Mouse (Mus musculus): ENCODE measurements at regions not wholly inside any gene's neighbourhood (a gene's known extent, or its start where the extent isn't known, plus 50 kb on each side); places are given as distances from the start of the nearest gene placed in this dataset.
A peak's percentile ranks its signal among the peaks of the same experiment; 100 is the strongest.
"Not testable (repeated sequence)": the region's sequence is repeated elsewhere in the genome, so short reads cannot be mapped to it uniquely, and the experiment has no call there.

DNA sequence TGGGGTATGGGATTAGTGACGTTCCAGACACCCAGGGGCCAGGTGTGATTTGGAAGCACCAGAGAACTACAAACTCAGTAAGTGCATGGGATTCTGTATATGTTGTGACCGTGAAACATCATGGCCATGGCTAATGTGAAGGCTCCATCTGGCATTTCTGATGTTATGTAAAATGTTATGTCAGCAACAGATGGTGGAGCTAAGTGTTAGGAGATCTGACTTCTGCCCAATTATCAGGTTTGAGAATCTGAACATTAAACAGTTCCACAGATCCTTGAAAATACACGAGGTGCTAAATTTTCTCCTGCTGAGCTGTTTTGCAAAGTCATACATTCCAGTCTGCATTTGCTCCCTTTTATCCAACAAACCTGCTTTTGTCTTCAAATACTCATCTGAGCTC is 223.6 kb upstream of the Egfl6 start:
- peaks cover 10% of the 10 kb centered on the region; the same call in 1 of the 2 replicates for H3K27me3 ChIP-seq
- no peak for ATAC-seq (ENCODE audit: insufficient number of reproducible peaks, low FRiP score, low TSS enrichment, low read depth)
- no peak overlapping the region for H3K4me3 ChIP-seq
- H3K9ac ChIP-seq, result no peak overlapping the region
- H3K27ac ChIP-seq, result no peak overlapping the region
- H3K4me2 ChIP-seq, result no peak overlapping the region
- H3K9me3 ChIP-seq, result no peaks in the 10 kb centered on the region
- H3K36me3 ChIP-seq, result no peaks in the 10 kb centered on the region
- 47% methylated on average over 3 of the region's 3 CpGs for WGBS
- H3K4me1 ChIP-seq, result no peaks in the 10 kb centered on the region

- Histone ChIP-seq H3K27ac (no peak overlapping the region), H3K9ac (no peak overlapping the region), H3K9me3 (no peaks in the 10 kb centered on the region), H3K4me1 (no peaks in the 10 kb centered on the region), H3K4me2 (no peak overlapping the region), H3K4me3 (no peak overlapping the region), H3K27me3 (peaks cover 10% of the 10 kb centered on the region; the same call in 1 of the 2 replicates), H3K36me3 (no peaks in the 10 kb centered on the region)
- no peak for ATAC-seq (ENCODE audit: insufficient number of reproducible peaks, low FRiP score, low TSS enrichment, low read depth)
- 91% methylated on average over 5 of the region's 5 CpGs for WGBS
Measured at GRCm38 (mm10) chrX:166808207-166808606, 222.7 kb upstream of the Egfl6 start.

- no peaks in the 10 kb centered on the region for H3K36me3 ChIP-seq
- no peaks in the 10 kb centered on the region for H3K9me3 ChIP-seq
- 67% methylated on average over 1 of the region's 1 CpGs for WGBS
- no peak overlapping the region for H3K4me3 ChIP-seq
- H3K4me1 ChIP-seq, result no peaks in the 10 kb centered on the region
- no peak overlapping the region for H3K27ac ChIP-seq
- no peak for ATAC-seq (ENCODE audit: insufficient number of reproducible peaks, low FRiP score, low TSS enrichment, low read depth)
- no peak overlapping the region for H3K9ac ChIP-seq
- H3K27me3 ChIP-seq, result peaks cover 10% of the 10 kb centered on the region; the same call in 1 of the 2 replicates
- no peak overlapping the region for H3K4me2 ChIP-seq
Measured at GRCm38 (mm10) chrX:166805957-166806356, 220.4 kb upstream of the Egfl6 start.

DNA sequence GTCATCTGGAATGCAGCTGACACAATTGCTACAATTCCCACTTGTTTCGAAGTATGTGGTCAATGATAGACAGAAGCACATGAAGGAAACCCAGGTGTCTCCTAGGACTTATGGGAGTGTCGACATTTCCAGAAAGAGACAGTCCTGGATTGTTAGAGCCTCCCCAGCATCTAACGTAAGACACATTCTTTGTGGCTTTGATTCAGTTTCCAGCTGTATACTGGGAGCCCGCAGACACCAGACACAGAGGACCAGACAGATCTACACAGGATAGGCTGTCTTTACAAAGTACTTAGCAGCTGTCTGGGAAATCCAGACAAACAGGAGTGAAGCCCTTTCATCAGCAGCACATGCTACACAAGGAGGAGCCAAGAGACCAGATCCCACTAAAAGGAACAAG is 220.0 kb upstream of the Egfl6 start:
- Histone ChIP-seq H3K9me3 (no peaks in the 10 kb centered on the region), H3K4me2 (no peak overlapping the region), H3K27me3 (peaks cover 10% of the 10 kb centered on the region; the same call in 1 of the 2 replicates), H3K4me1 (no peaks in the 10 kb centered on the region), H3K4me3 (no peak overlapping the region), H3K27ac (no peak overlapping the region), H3K9ac (no peak overlapping the region), H3K36me3 (no peaks in the 10 kb centered on the region)
- 42% methylated on average over 4 of the region's 4 CpGs for WGBS
- ATAC-seq (ENCODE audit: insufficient number of reproducible peaks, low FRiP score, low TSS enrichment, low read depth), result no peak

DNA sequence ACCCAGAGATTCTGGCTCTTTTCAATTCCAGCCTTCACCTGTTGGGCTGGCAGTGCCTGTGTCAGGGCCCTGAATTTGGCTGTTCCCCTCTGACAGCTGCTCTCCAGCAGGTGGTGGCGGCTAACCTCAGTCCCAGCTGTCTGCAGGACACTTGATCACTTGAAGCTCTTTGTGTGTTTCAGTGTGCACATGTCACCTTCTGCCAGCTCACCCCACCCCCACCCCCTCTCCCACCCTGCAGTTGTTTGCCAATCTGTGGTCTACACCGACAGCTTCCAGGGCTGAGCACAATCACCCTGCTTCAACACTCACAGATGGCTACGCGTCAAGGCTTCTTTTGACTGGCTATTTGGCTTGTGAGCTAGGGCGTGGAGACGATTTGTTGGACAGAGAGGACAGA is 217.7 kb upstream of the Egfl6 start:
- 69% methylated on average over 6 of the region's 6 CpGs for WGBS
- ATAC-seq (ENCODE audit: insufficient number of reproducible peaks, low FRiP score, low TSS enrichment, low read depth), result 0 out of 2 replicates have a peak, but pooled peaks have one; percentile 63
- peaks cover 1% of the 10 kb centered on the region; the same call in 1 of the 2 replicates for H3K27me3 ChIP-seq
- no peak overlapping the region for H3K27ac ChIP-seq
- H3K4me2 ChIP-seq, result no peak overlapping the region
- no peaks in the 10 kb centered on the region for H3K36me3 ChIP-seq
- no peak overlapping the region for H3K4me3 ChIP-seq
- H3K9ac ChIP-seq, result no peak overlapping the region
- no peaks in the 10 kb centered on the region for H3K4me1 ChIP-seq
- no peaks in the 10 kb centered on the region for H3K9me3 ChIP-seq

- Histone ChIP-seq H3K4me1 (no peaks in the 10 kb centered on the region), H3K9me3 (no peaks in the 10 kb centered on the region), H3K36me3 (no peaks in the 10 kb centered on the region), H3K9ac (no peak overlapping the region), H3K4me2 (no peak overlapping the region), H3K27me3 (no peaks in the 10 kb centered on the region; the same call in 1 of the 2 replicates), H3K4me3 (no peak overlapping the region), H3K27ac (no peak overlapping the region)
- no peak for ATAC-seq (ENCODE audit: insufficient number of reproducible peaks, low FRiP score, low TSS enrichment, low read depth)
- 80% methylated on average over 2 of the region's 2 CpGs for WGBS
Measured at GRCm38 (mm10) chrX:166801017-166801416, 215.5 kb upstream of the Egfl6 start.

- Histone ChIP-seq H3K4me3 (no peak overlapping the region), H3K9ac (no peak overlapping the region), H3K27ac (no peak overlapping the region), H3K36me3 (no peaks in the 10 kb centered on the region), H3K4me2 (no peak overlapping the region), H3K4me1 (no peaks in the 10 kb centered on the region), H3K9me3 (no peaks in the 10 kb centered on the region), H3K27me3 (peaks cover 5% of the 10 kb centered on the region; the same call in 1 of the 2 replicates)
- no peak for ATAC-seq (ENCODE audit: insufficient number of reproducible peaks, low FRiP score, low TSS enrichment, low read depth)
- WGBS, result 69% methylated on average over 2 of the region's 2 CpGs
Measured at GRCm38 (mm10) chrX:166795651-166796050, 210.1 kb upstream of the Egfl6 start.

- no peak for ATAC-seq (ENCODE audit: insufficient number of reproducible peaks, low FRiP score, low TSS enrichment, low read depth)
- 59% methylated on average over 3 of the region's 3 CpGs for WGBS
- H3K9ac ChIP-seq, result no peak overlapping the region
- H3K27ac ChIP-seq, result no peak overlapping the region
- H3K4me2 ChIP-seq, result no peak overlapping the region
- no peaks in the 10 kb centered on the region for H3K4me1 ChIP-seq
- no peaks in the 10 kb centered on the region for H3K9me3 ChIP-seq
- peaks cover 5% of the 10 kb centered on the region for H3K27me3 ChIP-seq
- H3K4me3 ChIP-seq, result no peak overlapping the region
- no peaks in the 10 kb centered on the region for H3K36me3 ChIP-seq
Measured at GRCm38 (mm10) chrX:166789031-166789430, 203.5 kb upstream of the Egfl6 start.

DNA sequence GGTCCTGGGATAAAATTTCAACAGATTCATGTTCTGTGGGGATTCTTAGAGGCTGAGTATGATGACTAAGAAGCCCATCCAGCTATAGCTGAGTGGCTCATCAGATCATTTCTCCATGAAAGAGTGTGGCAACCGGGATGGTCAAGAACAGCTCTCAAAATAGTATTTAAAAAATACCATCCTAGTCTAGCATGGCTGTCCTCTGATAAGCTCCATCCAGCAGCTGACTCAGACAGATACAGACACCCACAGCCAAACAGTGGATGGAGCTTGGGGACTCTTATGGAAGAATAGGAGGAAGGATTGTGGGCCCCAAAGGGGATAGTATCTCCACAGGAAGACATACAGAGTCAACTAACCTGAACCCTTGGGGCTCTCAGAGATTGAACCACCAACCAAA is 201.6 kb upstream of the Egfl6 start:
- not testable (repeated sequence) for H3K4me1 ChIP-seq; H3K9ac ChIP-seq; H3K27ac ChIP-seq; H3K36me3 ChIP-seq; H3K27me3 ChIP-seq; H3K4me2 ChIP-seq; H3K9me3 ChIP-seq; H3K4me3 ChIP-seq; ATAC-seq (ENCODE audit: insufficient number of reproducible peaks, low FRiP score, low TSS enrichment, low read depth)
- 92% methylated on average over 1 of the region's 1 CpGs for WGBS

DNA sequence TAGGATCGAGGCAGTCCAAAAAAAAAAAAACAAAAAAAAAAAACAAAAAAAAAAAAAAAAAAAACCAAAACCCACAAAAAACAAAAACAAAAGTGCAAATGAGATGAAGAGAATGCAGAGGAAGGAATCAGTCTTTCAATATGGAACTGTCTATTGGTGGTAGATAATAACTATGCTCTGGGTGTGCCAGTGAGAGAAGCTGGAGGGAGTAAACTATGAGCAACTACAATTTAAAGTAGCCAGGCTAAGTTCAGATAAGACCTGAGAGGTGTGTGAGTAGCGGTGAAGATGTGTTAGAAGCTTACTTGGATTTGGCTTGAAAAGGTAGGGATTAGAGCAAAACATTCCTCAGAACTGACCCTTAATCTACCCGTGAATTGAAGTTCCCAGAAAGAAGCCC is 200.1 kb upstream of the Egfl6 start:
- Histone ChIP-seq H3K4me1 (no peaks in the 10 kb centered on the region), H3K4me2 (no peak overlapping the region), H3K27ac (no peak overlapping the region), H3K9me3 (no peaks in the 10 kb centered on the region), H3K36me3 (no peaks in the 10 kb centered on the region), H3K4me3 (no peak overlapping the region), H3K9ac (no peak overlapping the region), H3K27me3 (peaks cover 9% of the 10 kb centered on the region)
- no peak for ATAC-seq (ENCODE audit: insufficient number of reproducible peaks, low FRiP score, low TSS enrichment, low read depth)
- 70% methylated on average over 3 of the region's 3 CpGs for WGBS

- Histone ChIP-seq H3K27me3 (peaks cover 9% of the 10 kb centered on the region), H3K4me3 (no peak overlapping the region), H3K4me2 (no peak overlapping the region), H3K27ac (no peak overlapping the region), H3K36me3 (no peaks in the 10 kb centered on the region), H3K9me3 (no peaks in the 10 kb centered on the region), H3K4me1 (no peaks in the 10 kb centered on the region), H3K9ac (no peak overlapping the region)
- 66% methylated on average over 2 of the region's 2 CpGs for WGBS
- no peak for ATAC-seq (ENCODE audit: insufficient number of reproducible peaks, low FRiP score, low TSS enrichment, low read depth)
Measured at GRCm38 (mm10) chrX:166783377-166783776, 197.9 kb upstream of the Egfl6 start.

DNA sequence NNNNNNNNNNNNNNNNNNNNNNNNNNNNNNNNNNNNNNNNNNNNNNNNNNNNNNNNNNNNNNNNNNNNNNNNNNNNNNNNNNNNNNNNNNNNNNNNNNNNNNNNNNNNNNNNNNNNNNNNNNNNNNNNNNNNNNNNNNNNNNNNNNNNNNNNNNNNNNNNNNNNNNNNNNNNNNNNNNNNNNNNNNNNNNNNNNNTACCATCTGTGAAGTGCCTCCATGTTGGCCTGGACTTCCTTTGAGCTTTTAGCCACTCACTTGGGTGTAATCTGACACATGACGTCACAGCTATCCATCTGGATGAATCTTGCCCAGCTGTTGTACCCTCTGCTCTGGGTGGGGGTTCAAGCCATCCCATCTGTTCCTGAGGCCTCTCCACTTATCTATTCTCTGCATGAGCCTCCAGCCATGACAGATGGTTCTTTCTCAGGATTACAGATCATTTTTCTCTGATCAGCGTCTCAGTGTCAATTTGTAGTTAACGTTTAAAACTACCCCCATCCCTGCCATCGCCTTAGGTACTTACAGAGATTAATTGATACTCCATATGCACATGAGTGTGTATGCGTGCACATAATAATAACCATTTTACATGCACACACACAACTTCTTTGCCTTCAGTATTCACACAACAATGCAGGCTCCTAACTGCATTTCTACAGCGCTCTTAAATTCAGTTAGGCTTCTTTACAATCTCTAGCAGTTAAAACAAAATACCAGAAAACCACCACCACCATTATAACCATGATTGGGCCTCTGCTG is 194.0 kb upstream of the Egfl6 start:
- Histone ChIP-seq H3K4me1 (no peaks in the 10 kb centered on the region), H3K27me3 (peaks cover 4% of the 10 kb centered on the region; the same call in 1 of the 2 replicates), H3K4me3 (no peak overlapping the region), H3K9me3 (no peaks in the 10 kb centered on the region), H3K27ac (no peak overlapping the region), H3K9ac (no peak overlapping the region), H3K36me3 (no peaks in the 10 kb centered on the region), H3K4me2 (no peak overlapping the region)
- no peak for ATAC-seq (ENCODE audit: insufficient number of reproducible peaks, low FRiP score, low TSS enrichment, low read depth)
- 74% methylated on average over 6 of the region's 6 CpGs for WGBS
